Mouse (Mus musculus): Measurements from ENCODE around the gene Shld1.

Shld1 gene

DNA sequence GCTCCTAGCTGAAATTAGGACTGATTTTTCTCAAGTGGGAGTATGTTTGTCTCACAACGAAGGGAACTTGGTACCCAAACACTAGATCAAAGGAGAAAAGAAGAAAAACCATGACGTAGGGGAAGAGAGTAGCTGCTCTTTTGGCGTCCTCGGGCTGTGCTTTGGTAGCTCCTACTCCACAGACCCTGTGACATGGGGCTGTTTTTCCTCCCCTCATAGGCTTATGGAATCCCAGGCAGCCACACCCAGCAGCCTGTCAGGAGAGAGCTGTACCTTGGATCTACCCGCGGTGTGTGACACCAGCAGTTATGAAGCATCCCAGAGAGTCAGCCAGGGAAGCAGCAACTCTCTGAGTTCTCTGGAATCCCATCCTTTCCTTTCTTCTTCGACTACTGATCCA is 5.0 kb downstream of the Shld1 start:
- DNase-seq (ENCODE audit: extremely low read depth, low read depth): no peak

DNA sequence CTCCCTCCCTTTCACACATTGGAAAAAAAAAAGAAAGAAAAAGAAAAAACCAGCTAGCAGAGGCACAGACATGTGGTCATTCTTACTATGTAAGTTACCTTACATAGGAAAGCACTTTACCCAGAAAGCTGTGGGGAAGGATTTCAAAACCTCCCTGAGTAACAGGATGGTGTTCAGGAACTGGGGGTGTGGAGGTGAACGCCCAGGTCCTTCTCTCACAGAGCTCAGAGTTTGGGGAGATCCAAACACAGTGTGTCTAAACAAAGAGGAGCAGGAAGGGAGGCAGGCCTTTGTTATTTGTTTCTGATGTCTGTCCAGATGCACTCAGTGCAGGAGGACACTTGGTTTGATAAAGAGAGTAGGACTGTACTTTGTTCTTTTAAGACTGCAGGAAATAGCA is 5.6 kb downstream of the Shld1 start:
- no peak for DNase-seq (ENCODE audit: extremely low read depth, low read depth)

DNA sequence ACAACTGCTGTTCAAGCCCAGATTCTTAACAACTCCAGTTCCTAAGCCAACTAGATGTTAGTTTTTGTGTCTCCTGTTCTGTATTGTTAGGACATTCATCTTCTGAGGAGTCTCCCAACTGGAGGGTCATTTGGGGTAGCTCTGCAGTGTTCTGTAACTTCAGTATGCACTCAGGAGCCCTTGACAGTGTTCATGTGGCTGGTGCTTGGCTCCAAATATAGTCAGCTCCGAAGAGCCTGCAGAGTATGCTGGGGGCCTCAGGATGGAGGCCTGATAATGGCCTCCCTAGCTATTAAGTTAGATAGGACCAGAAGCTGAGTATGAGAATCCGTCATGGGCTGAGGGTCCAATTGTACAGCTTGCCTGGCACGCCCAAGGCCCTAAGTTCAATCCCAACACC is 7.2 kb downstream of the Shld1 start:
- DNase-seq (ENCODE audit: extremely low read depth, low read depth): no peak

DNA sequence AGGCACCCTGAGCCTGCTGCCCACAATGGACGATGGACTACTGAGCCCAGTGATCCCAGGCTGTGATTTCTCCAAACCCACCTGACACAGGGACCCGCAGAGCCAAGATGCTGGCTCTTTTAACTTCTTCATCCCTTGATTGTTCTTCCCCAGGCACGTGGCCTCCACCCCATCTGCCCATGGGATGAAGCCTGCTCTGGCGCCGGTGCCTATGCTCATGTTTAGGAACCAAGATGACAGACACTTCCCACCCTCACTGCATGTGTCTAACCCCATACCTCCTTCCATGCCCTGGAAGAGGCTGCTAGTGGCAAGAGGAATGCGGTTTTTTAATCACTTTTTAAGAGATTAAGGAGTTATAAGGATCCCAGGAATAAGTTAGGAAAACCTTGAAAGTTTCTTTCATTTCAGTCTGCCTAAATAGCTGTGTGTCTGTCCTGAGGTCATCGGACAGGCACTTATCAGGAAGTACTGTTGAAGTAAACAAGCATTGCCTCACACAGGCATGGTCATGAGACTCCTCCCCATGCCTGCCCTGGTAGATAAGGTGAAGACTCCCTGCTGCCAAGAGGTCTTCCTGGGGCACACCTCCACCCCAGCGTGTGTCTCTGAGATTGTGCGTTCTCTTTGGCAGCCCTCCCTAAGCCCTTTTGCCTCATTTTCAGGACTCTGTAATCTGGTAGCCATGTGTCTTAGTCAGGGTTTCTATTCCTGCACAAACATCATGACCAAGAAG is 8.8 kb downstream of the Shld1 start:
- peak; percentile 84 for DNase-seq (ENCODE audit: extremely low read depth, low read depth)

DNA sequence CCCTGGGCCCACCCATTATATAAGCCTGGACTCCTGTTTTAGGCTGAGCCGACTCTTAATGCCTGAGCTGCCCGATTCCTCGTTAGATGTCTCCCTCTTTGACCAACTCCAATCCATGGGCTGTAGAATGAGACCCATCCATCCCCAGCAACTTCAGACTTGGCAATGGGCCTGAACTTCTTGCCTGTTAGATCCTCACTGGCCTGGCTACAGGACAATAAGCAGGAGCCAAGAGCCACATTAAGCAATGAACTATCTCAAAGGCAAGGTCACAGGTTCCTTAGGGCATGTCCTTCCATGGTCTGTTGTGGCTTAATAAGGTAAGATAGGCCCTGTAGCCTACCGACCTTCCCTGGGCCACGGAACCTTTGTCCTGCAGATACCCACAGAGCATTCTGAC is 9.8 kb downstream of the Shld1 start:
- DNase-seq (ENCODE audit: extremely low read depth, low read depth): no peak

DNA sequence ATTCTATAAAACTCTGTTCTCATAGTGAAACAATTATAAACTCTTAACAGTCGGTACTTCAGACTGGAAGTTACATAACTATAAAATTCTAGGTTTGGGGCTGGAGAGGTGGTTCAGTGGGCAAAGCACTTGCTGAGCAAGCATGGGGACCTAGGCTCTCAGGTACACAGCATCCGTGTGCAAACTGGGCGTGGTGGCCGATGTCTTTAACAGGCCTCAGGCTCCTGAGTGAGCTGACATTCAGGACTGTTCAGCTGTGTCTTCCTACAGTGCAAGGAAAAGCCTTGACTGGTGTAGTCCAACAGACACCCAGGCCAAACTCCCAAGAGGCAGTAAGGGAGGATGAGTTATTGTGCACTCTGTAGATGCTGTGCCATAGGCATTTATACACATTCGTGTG is 10.5 kb downstream of the Shld1 start:
- no peak for DNase-seq (ENCODE audit: extremely low read depth, low read depth)

DNA sequence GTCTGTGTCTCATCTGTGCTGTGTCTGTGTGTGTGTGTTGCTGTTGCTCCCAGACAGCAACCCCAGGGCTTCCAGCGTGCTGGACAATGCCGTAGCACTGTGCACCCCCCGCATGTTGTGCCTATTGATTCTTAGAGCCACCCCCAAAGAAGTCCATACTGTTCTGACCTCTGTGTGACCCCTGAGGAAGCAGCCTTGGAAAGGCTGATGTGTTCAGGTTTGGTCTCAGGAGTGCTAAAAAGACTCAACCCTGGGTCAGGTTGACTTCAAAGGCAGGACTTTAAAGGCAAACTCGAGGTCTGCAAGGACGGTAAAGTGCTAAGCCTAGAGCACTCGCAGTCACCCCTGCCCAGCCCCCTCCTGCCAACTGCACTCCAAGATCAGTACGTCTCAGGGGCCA is 11.0 kb downstream of the Shld1 start:
- no peak for DNase-seq (ENCODE audit: extremely low read depth, low read depth)

DNA sequence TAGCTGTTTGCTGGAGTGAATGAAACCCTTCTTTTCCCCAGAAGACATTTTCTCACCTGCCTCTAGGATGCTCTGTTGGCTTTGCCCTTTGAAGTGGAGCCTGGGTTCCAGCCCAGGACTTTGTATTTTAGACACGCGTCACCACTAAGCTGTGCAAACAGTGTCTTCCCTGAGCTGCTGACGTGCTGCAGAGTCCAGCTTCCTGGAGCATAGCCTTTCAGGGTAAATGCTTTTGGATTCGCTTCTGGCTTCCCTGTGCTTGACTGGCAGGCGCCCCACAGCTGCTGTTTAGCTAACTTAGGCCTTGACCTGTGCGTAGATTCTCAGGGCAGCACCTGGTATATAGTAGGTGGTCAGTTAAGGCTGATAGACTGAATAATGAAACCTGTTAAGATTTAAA is 11.7 kb downstream of the Shld1 start:
- DNase-seq (ENCODE audit: extremely low read depth, low read depth): no peak

DNA sequence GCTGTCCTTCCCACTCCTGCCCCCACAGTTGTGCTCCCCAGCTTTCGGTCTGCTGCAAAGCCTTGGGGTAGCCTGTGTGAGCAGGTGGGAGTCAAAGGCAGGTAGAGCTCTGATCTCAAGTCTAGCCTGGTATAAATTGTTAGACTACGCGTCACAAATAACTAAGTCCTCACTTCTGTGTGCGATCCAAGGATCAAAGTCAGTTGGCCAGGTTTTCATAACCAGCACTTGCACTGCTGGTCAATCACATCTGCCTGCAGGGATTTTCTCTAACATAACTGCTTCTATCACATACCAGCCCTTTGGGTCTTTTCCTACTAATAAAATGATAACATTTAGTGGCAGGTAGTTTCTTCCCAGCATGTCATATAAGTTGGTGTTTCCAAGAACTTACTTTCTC is 14.2 kb downstream of the Shld1 start:
- DNase-seq (ENCODE audit: extremely low read depth, low read depth): no peak

DNA sequence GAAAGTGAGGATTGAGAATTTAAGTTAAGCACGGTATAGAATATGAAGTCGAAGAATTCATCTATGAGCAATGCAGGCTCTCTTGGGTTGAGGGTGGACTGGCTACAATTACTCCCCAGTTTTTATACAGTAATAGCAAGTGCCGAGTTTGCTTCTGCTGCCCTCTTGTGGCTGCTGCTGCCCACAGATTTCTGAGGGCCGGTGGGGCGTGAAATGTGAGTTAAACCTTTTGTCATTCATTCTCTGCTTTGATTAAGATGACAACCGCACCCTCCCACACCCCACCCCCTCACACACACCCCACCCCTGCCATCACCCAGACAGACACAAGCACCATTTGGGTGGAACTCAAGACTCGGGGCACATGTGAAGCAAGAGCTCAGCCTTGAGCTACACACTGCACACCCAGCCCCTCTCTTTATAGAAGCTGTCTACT is 14.7 kb downstream of the Shld1 start:
- DNase-seq (ENCODE audit: extremely low read depth, low read depth): peak; percentile 26

DNA sequence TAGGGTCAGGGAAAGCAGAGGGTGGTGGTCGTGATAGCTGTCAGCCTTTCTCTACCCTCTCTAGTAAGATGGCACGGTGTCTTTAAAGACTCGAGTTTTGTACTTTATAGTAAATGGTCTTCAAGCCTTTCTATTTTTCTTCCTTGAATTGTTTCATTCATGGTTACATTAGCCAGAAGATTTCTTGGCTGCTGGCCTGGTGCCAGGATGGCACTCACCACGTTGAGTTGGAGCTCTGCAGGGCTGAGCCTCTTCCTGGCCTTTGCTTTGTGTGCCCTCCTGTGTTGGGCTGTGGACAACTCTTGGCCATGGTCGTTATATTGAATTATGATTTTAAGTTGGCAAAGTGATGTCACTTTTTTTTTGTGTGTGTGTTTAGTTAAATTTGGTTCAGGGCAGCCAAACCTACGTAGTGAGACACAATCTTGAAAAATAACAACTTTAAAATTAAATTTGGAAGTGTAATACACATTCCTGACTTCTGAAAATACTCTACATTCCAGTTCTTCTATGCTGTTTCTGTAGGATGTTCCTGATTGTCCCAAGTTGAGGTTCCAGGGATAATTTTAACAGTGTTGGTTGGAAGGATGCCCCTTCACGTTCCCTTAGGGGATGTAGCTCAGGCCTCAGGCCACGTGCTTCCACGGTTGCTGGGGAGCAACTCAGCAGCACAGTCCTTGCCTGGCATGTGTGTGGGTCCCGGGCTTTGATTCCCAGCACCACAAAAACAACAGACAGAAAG is 18.7 kb downstream of the Shld1 start:
- DNase-seq (ENCODE audit: extremely low read depth, low read depth): no peak

DNA sequence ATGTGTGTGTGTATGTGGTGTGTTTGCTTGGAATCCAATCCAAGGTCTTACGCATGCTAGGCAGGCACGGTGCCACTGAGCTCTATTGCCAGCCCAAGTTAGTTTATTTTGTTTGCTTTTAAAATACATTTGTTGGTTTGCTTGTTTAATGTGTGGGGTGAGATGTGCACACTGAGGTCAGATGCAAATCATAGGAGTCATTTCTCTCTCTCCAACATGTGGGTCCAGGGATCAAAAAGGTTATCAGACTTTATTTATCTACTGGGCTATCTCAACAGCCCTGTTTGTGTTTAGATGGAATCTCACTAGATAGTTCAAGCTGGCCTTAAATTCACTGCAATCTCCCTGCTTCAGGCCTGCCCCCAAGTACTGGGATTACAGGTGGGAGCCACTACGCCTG is 19.6 kb downstream of the Shld1 start:
- no peak for DNase-seq (ENCODE audit: extremely low read depth, low read depth)

DNA sequence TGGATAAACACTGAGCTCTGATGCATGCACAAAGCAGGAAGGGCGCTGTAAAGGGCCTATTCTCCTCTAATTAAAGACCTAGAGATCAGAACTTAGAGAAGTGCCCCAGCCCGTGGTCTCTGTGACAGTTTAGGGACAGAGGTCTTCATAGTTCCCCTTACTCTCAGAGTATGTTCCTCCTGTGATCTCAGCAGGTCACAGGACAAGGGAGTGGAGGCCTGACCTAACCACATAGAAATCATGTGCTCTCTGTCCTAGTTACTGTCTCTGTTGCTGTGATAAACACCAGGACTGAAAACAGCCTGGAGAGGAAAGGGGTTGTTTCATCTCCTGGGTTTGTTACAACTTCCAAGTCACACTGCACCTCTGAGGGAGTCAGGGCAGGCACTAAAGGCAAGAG is 23.8 kb downstream of the Shld1 start:
- no peak for DNase-seq (ENCODE audit: extremely low read depth, low read depth)

DNA sequence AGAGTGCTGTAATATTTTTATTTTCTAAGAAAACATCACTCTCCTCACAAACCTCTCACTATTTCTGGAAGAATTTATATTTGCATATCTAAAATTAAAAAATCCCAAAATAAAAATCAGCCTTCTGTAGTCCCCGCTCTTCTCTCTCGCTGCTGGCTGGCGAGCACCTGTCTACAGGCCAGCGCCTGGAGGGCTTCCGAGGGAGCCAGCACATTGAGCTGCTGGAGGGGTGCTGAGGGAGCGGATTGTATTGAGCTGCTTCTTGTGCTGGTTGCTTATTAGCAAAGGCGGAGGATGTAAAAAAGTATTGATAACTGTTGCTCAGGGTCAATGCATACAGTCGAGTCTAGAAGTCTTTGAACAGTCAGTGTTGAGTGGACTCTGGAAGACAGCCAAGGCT is 25.3 kb downstream of the Shld1 start:
- no peak for DNase-seq (ENCODE audit: extremely low read depth, low read depth)

DNA sequence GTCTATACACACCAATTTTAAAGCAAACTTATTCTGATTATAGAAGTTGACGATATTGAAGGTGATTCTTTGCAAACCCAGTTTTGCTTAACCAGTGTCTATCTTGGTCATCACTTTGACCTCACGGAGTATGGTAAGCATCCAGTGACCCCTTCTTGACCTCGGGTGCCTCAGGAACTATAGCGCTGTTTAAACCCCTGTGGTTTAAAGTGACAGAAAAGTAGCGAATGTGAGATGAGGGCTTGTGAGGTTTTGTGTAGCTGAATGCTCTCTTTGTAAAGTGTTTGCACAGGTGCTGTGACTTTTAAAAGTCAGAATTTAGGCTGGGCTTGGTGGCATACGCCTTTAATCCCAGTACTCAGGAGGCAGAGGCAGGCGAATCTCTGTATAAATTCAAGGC is 27.8 kb downstream of the Shld1 start:
- no peak for DNase-seq (ENCODE audit: extremely low read depth, low read depth)

DNA sequence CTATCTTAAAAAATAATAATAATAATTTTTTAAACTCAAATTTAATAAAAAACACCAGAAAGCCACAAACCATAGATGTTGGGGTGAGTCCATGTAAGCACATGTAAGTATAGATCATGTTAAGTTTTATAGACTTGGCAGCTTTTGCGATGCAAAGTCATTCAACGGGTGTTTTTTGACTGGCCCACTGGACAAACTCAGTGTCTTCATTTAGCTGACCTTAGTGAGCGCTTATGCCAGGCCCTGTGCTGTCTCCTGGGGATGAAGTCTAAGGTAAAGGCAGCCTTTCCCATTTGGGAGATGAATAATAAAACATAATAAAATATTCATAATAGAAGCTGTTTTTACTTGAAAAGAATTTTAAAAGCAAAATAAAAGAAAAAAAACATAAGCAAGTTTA is 28.2 kb downstream of the Shld1 start:
- DNase-seq (ENCODE audit: extremely low read depth, low read depth): no peak

DNA sequence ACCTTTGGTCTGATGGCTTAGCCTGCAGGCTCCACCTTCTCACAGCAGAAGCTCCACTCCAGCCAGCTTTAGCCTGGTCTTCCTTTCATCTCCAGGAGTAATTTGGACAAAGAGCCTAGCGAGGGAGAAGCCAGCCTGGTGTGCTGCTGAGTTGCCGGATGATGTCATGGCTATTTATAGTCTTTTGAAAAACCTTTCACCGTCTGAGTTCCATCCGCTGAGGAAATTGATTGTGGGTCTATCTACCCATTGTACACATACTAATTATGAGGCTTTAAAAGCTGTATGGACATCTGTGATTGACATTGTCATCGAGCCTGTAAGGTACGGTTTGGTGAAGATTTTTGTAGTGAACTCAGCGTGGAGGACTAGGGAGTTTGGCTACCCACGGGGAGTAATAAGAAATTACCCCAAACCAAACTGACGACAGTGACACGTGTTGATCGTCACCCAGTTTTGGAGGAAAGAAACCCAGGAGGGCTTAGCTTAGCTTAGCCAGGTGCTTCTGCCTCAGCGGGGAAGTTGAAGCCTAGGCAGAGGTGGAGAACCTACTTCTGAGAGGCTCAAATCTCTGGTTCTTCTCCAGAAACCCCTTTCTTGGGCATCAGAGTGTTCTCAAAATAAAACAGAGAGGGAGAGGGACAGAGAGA is 28.8 kb downstream of the Shld1 start:
- no peak for DNase-seq (ENCODE audit: extremely low read depth, low read depth)

DNA sequence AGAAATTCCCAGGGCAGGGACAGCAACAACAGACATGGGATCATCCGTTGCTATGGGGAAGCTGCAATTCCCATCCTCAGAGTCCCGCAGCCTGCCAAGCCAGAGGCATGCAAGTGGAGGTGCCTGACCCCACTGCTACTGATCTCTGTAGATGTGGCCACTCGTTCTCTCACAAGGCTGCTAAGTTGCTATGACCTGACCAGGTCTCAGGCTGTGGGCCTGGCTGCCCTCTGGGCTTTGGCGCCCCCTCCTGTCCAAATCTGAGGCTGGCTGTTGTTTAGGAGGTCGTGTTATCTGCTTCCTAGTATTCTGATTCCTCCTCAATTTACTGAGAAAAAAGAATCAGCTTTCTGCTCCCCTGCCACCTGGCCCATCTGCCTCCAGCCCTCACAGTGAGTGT is 29.4 kb downstream of the Shld1 start:
- no peak for DNase-seq (ENCODE audit: extremely low read depth, low read depth)

DNA sequence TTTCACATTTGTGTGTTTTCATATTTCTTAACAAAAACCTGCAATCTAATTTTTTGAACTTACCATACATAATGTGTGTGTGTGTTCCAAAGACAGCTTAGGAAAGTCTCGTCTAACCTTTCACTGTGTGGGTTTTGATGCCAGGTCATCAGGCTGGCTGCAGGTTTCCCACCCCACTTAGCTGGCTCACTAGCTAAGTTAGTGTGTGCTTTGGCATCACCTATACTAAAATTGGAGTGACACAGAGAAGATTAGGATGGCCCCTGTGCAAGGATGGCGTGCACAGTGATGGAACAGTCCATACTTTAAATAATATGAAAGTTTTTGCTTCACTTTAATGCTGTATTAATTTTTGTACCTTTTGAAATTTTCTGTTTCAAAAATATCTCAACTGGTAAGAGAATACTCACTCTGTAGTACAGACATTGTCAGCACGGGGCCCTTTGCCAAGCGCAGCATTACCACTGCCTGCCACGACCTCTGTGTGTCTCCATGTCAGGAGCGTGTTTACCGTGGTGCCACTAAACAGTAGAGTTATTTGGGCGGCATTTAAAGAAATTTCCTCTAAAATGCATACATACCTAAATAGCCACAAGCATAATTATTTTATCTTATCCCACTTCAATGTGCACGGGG is 30.3 kb downstream of the Shld1 start:
- DNase-seq (ENCODE audit: extremely low read depth, low read depth): no peak

DNA sequence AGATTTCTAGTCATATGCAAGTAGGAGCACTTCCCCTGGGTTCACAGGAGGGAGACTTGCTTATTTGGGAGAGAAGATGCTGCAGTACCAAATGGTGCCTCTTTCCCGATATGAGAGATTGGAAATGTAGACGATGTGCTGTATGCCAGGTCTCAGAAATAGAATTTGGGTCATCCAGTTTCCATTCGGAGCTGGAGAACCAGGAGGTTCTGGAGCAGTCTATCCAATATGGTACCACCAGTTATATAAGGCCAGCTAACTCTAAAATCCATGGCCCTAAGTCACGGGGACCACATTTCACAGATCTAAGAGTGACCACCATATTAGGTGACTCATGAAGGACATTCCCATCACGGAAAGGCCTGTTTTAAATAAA is 30.8 kb downstream of the Shld1 start:
- no peak for DNase-seq (ENCODE audit: extremely low read depth, low read depth)

DNA sequence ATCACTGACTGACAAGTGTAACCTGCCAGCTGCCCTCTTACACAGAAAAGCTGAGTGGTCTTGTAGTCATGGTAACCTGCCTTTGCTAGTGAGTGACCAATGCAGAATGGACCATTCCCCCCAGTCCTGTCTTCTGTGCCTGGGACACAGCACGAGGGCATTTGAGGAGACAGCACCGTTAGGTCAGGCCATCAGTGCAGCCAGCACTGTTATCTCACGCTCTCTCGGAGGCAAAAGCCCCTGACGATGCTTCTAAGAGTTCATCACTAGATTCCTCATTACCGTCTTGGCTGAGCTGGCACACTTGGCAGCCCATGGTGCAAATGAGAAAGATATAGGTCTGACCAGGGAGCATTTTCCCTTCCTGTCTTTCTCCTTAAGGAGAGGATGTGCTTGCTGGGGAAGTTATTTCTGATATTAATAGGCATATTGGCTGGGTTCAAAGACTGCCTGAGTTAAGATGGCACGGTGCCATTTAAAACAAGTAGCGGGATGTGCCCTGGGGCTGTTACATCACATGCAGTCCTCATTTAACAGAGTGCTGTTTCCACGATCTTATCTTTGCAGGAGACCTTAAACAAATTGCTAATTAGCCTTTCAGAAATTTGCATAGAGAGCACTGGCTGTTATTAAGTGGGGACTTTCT is 34.3 kb downstream of the Shld1 start:
- DNase-seq (ENCODE audit: extremely low read depth, low read depth): no peak

DNA sequence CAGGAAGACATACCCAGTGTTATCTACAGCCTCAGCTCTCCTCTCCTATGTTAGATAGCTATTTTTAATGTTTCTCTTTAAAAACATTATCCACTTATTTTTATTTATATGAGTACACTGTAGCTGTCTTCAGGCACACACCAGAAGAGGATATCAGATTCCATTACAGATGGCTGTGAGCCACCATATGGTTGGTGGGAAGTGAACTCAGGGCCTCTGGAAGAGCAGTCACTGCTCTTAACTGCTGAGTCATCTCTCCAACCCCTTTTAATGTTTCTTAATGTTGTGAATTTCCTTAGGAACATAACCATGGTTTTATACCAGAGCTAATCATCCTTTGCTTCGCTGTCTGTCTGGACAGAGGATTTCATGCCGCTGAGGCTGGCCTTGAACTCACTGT is 35.1 kb downstream of the Shld1 start:
- DNase-seq (ENCODE audit: extremely low read depth, low read depth): no peak
